Comparison of ENCODE assay signal across 9 mouse cellular contexts in genomic region chr4:100028641-100029040, GRCm38 (mm10).
DNase-seq lines count a peak whose midpoint lies in the region; ATAC-seq and TF ChIP-seq lines count a peak whose summit lies in the region.
"Had no signal": no experiment of that assay in that cellular context is flagged by ENCODE, and none has a peak within 500 bp of the region (broad histone marks: within the 10 kb centered on the region; RNA-seq: fewer than 3 reads in every experiment).

No protein-coding gene starts in this region.

- no peaks in the 10 kb centered on the region for H3K9me3 ChIP-seq in forebrain, embryonic 14.5 days (replicated peaks; ENCODE audit: control insufficient read depth, low read length)
- no peaks in the 10 kb centered on the region for H3K9me3 ChIP-seq in hindbrain, embryonic 14.5 days (ENCODE audit: control insufficient read depth, low read length)
- no peaks in the 10 kb centered on the region for H3K9me3 ChIP-seq in neural tube, embryonic 11.5 days (ENCODE audit: control insufficient read depth, low read length)
- H3K9me3 ChIP-seq: heart, embryonic 13.5 days had no signal

- TF ChIP-seq POLR2A in thymus, adult 2 months (IDR thresholded peaks at IDR 0.05; ENCODE audit: control insufficient read depth, extremely low read depth, insufficient read depth, low read length, poor library complexity): no peak

- intact Hi-C loops in left cerebral cortex, adult 2 months (cut with DNase I): loop anchor here (1.0 kb wide), 2 partner anchors 379 to 510 kb away; no protein-coding TSS in a partner anchor

- no peak overlapping the region for H3K4me3 ChIP-seq in thymus, adult 2 months (ENCODE audit: control insufficient read depth, insufficient read depth, low read length)
- H3K4me3 ChIP-seq in forebrain, embryonic 14.5 days (ENCODE audit: low read depth, low read length): no peak overlapping the region
- no peak overlapping the region for H3K4me3 ChIP-seq in hindbrain, embryonic 14.5 days (replicated peaks; ENCODE audit: low read length)
- no peak overlapping the region for H3K4me3 ChIP-seq in left cerebral cortex, adult 2 months
- H3K4me3 ChIP-seq in neural tube, embryonic 11.5 days (ENCODE audit: low read depth, low read length): no peak overlapping the region
- H3K4me3 ChIP-seq: heart, embryonic 13.5 days had no signal

- peak; percentile 57 for DNase-seq in thymus, adult 2 months
- DNase-seq in thymus, adult 18-20 months: no peak
- peak; percentile 53 for DNase-seq in c-Kit-positive CD71-negative TER-119-negative erythroid progenitor cells, embryonic 14.5 days (ENCODE audit: low read depth)
- peak; percentile 88 for DNase-seq in forebrain, embryonic 14.5 days (ENCODE audit: low spot score)
- peak; percentile 89 for DNase-seq in hindbrain, embryonic 14.5 days (ENCODE audit: low spot score)
- peak; percentile 64 to 78 for DNase-seq in left cerebral cortex, adult 2 months (ENCODE audit: extremely low spot score in 1 of 2, low spot score in 2 of 2)
- DNase-seq in neural tube, embryonic 11.5 days (ENCODE audit: low spot score): peak; percentile 70
- peak; percentile 40 to 78 for DNase-seq in urinary bladder, postnatal 4 days (ENCODE audit: low spot score in 2 of 2)

- H3K4me1 ChIP-seq in thymus, adult 2 months (replicated peaks; ENCODE audit: control insufficient read depth, insufficient read depth, low read length): no peaks in the 10 kb centered on the region
- H3K4me1 ChIP-seq in forebrain, embryonic 14.5 days (ENCODE audit: control insufficient read depth, insufficient read depth, low read length): no peaks in the 10 kb centered on the region
- no peaks in the 10 kb centered on the region for H3K4me1 ChIP-seq in hindbrain, embryonic 14.5 days (replicated peaks; ENCODE audit: control insufficient read depth, insufficient read depth, low read length)
- no peaks in the 10 kb centered on the region for H3K4me1 ChIP-seq in neural tube, embryonic 11.5 days (ENCODE audit: control insufficient read depth, insufficient read depth, low read length)

- peak; percentile 67; the same call in 1 of the 2 replicates for ATAC-seq in forebrain, embryonic 14.5 days
- ATAC-seq in hindbrain, embryonic 14.5 days (ENCODE audit: low FRiP score): no peak
- ATAC-seq in neural tube, embryonic 11.5 days (ENCODE audit: insufficient read depth, low FRiP score, low TSS enrichment): no peak

- no peak overlapping the region for H3K27ac ChIP-seq in thymus, adult 2 months (ENCODE audit: control insufficient read depth, insufficient read depth, low read length)
- H3K27ac ChIP-seq in forebrain, embryonic 14.5 days (ENCODE audit: low read depth, low read length): no peak overlapping the region
- no peak overlapping the region for H3K27ac ChIP-seq in hindbrain, embryonic 14.5 days
- H3K27ac ChIP-seq in left cerebral cortex, adult 2 months: no peak overlapping the region
- no peak overlapping the region for H3K27ac ChIP-seq in neural tube, embryonic 11.5 days (ENCODE audit: low read depth, low read length)
- H3K27ac ChIP-seq: heart, embryonic 13.5 days had no signal

- no peak for TF ChIP-seq CTCF in thymus, adult 2 months (IDR thresholded peaks at IDR 0.05; ENCODE audit: borderline replicate concordance, control insufficient read depth, extremely low read depth, insufficient read depth, low read length, poor library complexity)
- TF ChIP-seq CTCF in left cerebral cortex, adult 2 months (IDR thresholded peaks at IDR 0.05): peak; percentile 92

- H3K4me2 ChIP-seq in forebrain, embryonic 14.5 days (ENCODE audit: low read length): no peak overlapping the region
- no peak overlapping the region for H3K4me2 ChIP-seq in hindbrain, embryonic 14.5 days (replicated peaks)
- no peak overlapping the region for H3K4me2 ChIP-seq in neural tube, embryonic 11.5 days (ENCODE audit: low read depth)
- H3K4me2 ChIP-seq: heart, embryonic 13.5 days had no signal

- H3K9ac ChIP-seq in forebrain, embryonic 14.5 days (ENCODE audit: low read length): no peak overlapping the region
- no peak overlapping the region for H3K9ac ChIP-seq in hindbrain, embryonic 14.5 days
- no peak overlapping the region for H3K9ac ChIP-seq in neural tube, embryonic 11.5 days (ENCODE audit: low read length)
- H3K9ac ChIP-seq: heart, embryonic 13.5 days had no signal

- H3K36me3 ChIP-seq in thymus, adult 2 months (ENCODE audit: control insufficient read depth, insufficient read depth, low read length): no peaks in the 10 kb centered on the region
- no peaks in the 10 kb centered on the region for H3K36me3 ChIP-seq in forebrain, embryonic 14.5 days (ENCODE audit: control insufficient read depth, insufficient read depth, low read length)
- H3K36me3 ChIP-seq in hindbrain, embryonic 14.5 days (replicated peaks; ENCODE audit: control insufficient read depth, insufficient read depth): no peaks in the 10 kb centered on the region
- no peaks in the 10 kb centered on the region for H3K36me3 ChIP-seq in neural tube, embryonic 11.5 days (ENCODE audit: control insufficient read depth, insufficient read depth, low read length)
- H3K36me3 ChIP-seq: heart, embryonic 13.5 days had no signal

- no peaks in the 10 kb centered on the region for H3K27me3 ChIP-seq in thymus, adult 2 months (ENCODE audit: control insufficient read depth, insufficient read depth, low read length)
- no peaks in the 10 kb centered on the region for H3K27me3 ChIP-seq in forebrain, embryonic 14.5 days (replicated peaks; ENCODE audit: control insufficient read depth, insufficient read depth, low read length)
- no peaks in the 10 kb centered on the region for H3K27me3 ChIP-seq in hindbrain, embryonic 14.5 days (ENCODE audit: control insufficient read depth, insufficient read depth, low read length)
- H3K27me3 ChIP-seq in neural tube, embryonic 11.5 days (ENCODE audit: control insufficient read depth, insufficient read depth, low read length): no peaks in the 10 kb centered on the region

- 4% methylated on average over 3 of the region's 3 CpGs for WGBS in thymus, adult 2 months
- 20% methylated on average over 3 of the region's 3 CpGs for WGBS in forebrain, embryonic 14.5 days
- 18% methylated on average over 3 of the region's 3 CpGs for WGBS in hindbrain, embryonic 14.5 days
- WGBS in neural tube, embryonic 11.5 days: 19% methylated on average over 3 of the region's 3 CpGs

Comparison
In these comparisons a context has a peak if more than half of its experiments do, and no peak if none do; other contexts are left out.
1. DNase-seq: peak in thymus, adult 2 months (single experiment), c-Kit-positive CD71-negative TER-119-negative erythroid progenitor cells, embryonic 14.5 days (single experiment), forebrain, embryonic 14.5 days (single experiment), hindbrain, embryonic 14.5 days (single experiment), left cerebral cortex, adult 2 months (2 of 2), neural tube, embryonic 11.5 days (single experiment) and urinary bladder, postnatal 4 days (2 of 2); none in thymus, adult 18-20 months (0 of 2).